Mouse (Mus musculus) midbrain, embryonic 15.5 days (tissue): Measurements from ENCODE around the gene Mon1b. TPM values are rescaled to one million over a fixed set of nuclear protein-coding genes. Genes with fewer than 3 reads are reported as not detected.

Experiments
- ATAC-seq: fragments of 200-750 bp; cut with Nextera tagmentation; replicated peaks from 2 replicates; pipeline ENCODE4 v1.8.0; 2017; ENCODE audit warnings: moderate TSS enrichment
- H3K27ac ChIP-seq: fragments of 300-500 bp; sonication (generic); 2 replicates; pipeline ENCODE4 v1.5.1; 2015; ENCODE audit warnings: mild to moderate bottlenecking, inconsistent platforms
- H3K27me3 ChIP-seq: fragments of 300-500 bp; sonication (generic); replicated peaks from 2 replicates; pipeline ENCODE4 v1.6.1; 2015; ENCODE audit warnings: inconsistent platforms
- H3K36me3 ChIP-seq: fragments of 300-500 bp; sonication (generic); replicated peaks from 2 replicates; pipeline ENCODE4 v1.6.1; 2015; ENCODE audit warnings: inconsistent platforms
- H3K4me1 ChIP-seq: fragments of 300-500 bp; sonication (generic); 2 replicates; pipeline ENCODE4 v1.6.1; 2015; ENCODE audit warnings: inconsistent platforms
- H3K4me2 ChIP-seq: fragments of 300-500 bp; sonication (generic); 2 replicates; pipeline ENCODE4 v1.6.1; 2015; ENCODE audit warnings: inconsistent platforms, mild to moderate bottlenecking, moderate library complexity
- H3K4me3 ChIP-seq: fragments of 300-500 bp; sonication (generic); 2 replicates; pipeline ENCODE4 v1.5.1; 2015; ENCODE audit warnings: mild to moderate bottlenecking, inconsistent platforms
- H3K9ac ChIP-seq: fragments of 300-500 bp; sonication (generic); 2 replicates; pipeline ENCODE4 v1.6.1; 2015; ENCODE audit warnings: mild to moderate bottlenecking, inconsistent platforms
- H3K9me3 ChIP-seq: fragments of 300-500 bp; sonication (generic); 2 replicates; pipeline ENCODE4 v1.6.1; 2016; ENCODE audit warnings: inconsistent platforms
- WGBS: fragments of 180-500 bp; shearing (Covaris S2); methylation state at CpG from one replicate; pipeline ENCODE4 v1.1.7; 2015; ENCODE audit warnings: mixed read lengths; 5-methylcytosine and 5-hydroxymethylcytosine counted together
- polyA plus RNA-seq: library from polyadenylated mRNA; unstranded; fragments of >200 nt; fragmentation: Nextera tagmentation; extraction: Ambion mirVana; gene quantifications from 2 replicates; pipeline ENCODE4 v1.2.1, GENCODE M21; 2015

Mon1b gene
- polyA plus RNA-seq = 12.6 and 13.2 TPM in 2 replicates

GRCm38 (mm10) chr8:113634670-113635591, at the start of gene Mon1b:
Mon1b (plus strand) TSS chr8:113635587.
- WGBS = under 1% methylated on average over 42 of the region's 42 CpGs

GRCm38 (mm10) chr8:113598401-113598800, 37.0 kb upstream of the Mon1b start:
- no peak for ATAC-seq

More at GRCm38 (mm10) chr8:113634670-113635591, at the start of gene Mon1b:
- no peaks in the 10 kb centered on the region for H3K27me3 ChIP-seq
- H3K4me1 ChIP-seq = peaks cover 21% of the 10 kb centered on the region
- no peaks in the 10 kb centered on the region for H3K9me3 ChIP-seq
- H3K4me3 ChIP-seq = peak within 1 kb of the TSS; percentile 67
- peaks cover 2% of the 10 kb centered on the region; the same call in 1 of the 2 replicates for H3K36me3 ChIP-seq
- ATAC-seq = peak; percentile 99
- peak within 1 kb of the TSS; percentile 90 for H3K4me2 ChIP-seq
- peak within 1 kb of the TSS; percentile 94 for H3K27ac ChIP-seq
- H3K9ac ChIP-seq = peak within 1 kb of the TSS; percentile 60

GRCm38 (mm10) chr8:113632634-113633033, 2.8 kb upstream of the Mon1b start:
- ATAC-seq = no peak
- H3K36me3 ChIP-seq = no peaks in the 10 kb centered on the region

More at GRCm38 (mm10) chr8:113598401-113598800, 37.0 kb upstream of the Mon1b start:
- H3K4me1 ChIP-seq = no peaks in the 10 kb centered on the region
- no peaks in the 10 kb centered on the region for H3K27me3 ChIP-seq
- no peak overlapping the region for H3K4me3 ChIP-seq
- no peak overlapping the region for H3K9ac ChIP-seq
- H3K9me3 ChIP-seq = no peaks in the 10 kb centered on the region
- no peak overlapping the region for H3K27ac ChIP-seq
- no peak overlapping the region for H3K4me2 ChIP-seq
- 39% methylated on average over 3 of the region's 3 CpGs for WGBS
- H3K36me3 ChIP-seq = no peaks in the 10 kb centered on the region

GRCm38 (mm10) chr8:113634161-113634560, 1.2 kb upstream of the Mon1b start:
- Histone ChIP-seq H3K9me3 (no peaks in the 10 kb centered on the region), H3K4me3 (peak overlapping the region; percentile 67), H3K9ac (peak overlapping the region; percentile 39), H3K4me2 (peak overlapping the region; percentile 66), H3K27ac (peak overlapping the region; percentile 94; the same call in 1 of the 2 replicates), H3K36me3 (peaks cover 2% of the 10 kb centered on the region; the same call in 1 of the 2 replicates), H3K27me3 (no peaks in the 10 kb centered on the region), H3K4me1 (peaks cover 21% of the 10 kb centered on the region)
- ATAC-seq = no peak
- 32% methylated on average over 12 of the region's 12 CpGs for WGBS

More at GRCm38 (mm10) chr8:113632634-113633033, 2.8 kb upstream of the Mon1b start:
- 6% methylated on average over 3 of the region's 3 CpGs for WGBS
- Histone ChIP-seq H3K27me3 (no peaks in the 10 kb centered on the region), H3K9ac (no peak overlapping the region), H3K4me3 (no peak overlapping the region), H3K27ac (no peak overlapping the region), H3K4me1 (peaks cover 21% of the 10 kb centered on the region), H3K4me2 (no peak overlapping the region), H3K9me3 (no peaks in the 10 kb centered on the region)

- Histone ChIP-seq H3K9me3 (no peaks in the 10 kb centered on the region), H3K4me1 (peaks cover 21% of the 10 kb centered on the region), H3K4me3 (peak overlapping the region; percentile 67), H3K4me2 (peak overlapping the region; percentile 90), H3K36me3 (peaks cover 2% of the 10 kb centered on the region; the same call in 1 of the 2 replicates), H3K27me3 (no peaks in the 10 kb centered on the region), H3K27ac (peak overlapping the region; percentile 94), H3K9ac (peak overlapping the region; percentile 60)
- WGBS = under 1% methylated on average over 44 of the region's 44 CpGs
- ATAC-seq = peak; percentile 79
Observed at GRCm38 (mm10) chr8:113635592-113636279, 349 bp downstream of the Mon1b start.

GRCm38 (mm10) chr8:113636280-113636628, 867 bp downstream of the Mon1b start:
- peak overlapping the region; percentile 60 for H3K9ac ChIP-seq
- WGBS = 38% methylated on average over 5 of the region's 5 CpGs
- H3K36me3 ChIP-seq = peaks cover 2% of the 10 kb centered on the region; the same call in 1 of the 2 replicates
- no peak for ATAC-seq
- H3K27ac ChIP-seq = 0 out of 2 replicates have a peak overlapping the region, but pooled peaks have one; percentile 94
- peaks cover 21% of the 10 kb centered on the region for H3K4me1 ChIP-seq
- H3K27me3 ChIP-seq = no peaks in the 10 kb centered on the region
- H3K4me3 ChIP-seq = peak overlapping the region; percentile 67
- H3K9me3 ChIP-seq = no peaks in the 10 kb centered on the region
- H3K4me2 ChIP-seq = peak overlapping the region; percentile 90

- Histone ChIP-seq H3K9ac (no peak overlapping the region), H3K4me1 (peaks cover 15% of the 10 kb centered on the region), H3K9me3 (no peaks in the 10 kb centered on the region), H3K4me3 (no peak overlapping the region), H3K36me3 (peaks cover 2% of the 10 kb centered on the region; the same call in 1 of the 2 replicates), H3K27ac (no peak overlapping the region), H3K27me3 (no peaks in the 10 kb centered on the region), H3K4me2 (no peak overlapping the region)
- 89% methylated on average over 8 of the region's 8 CpGs for WGBS
- ATAC-seq = no peak
Observed at GRCm38 (mm10) chr8:113640357-113640756, 5.0 kb downstream of the Mon1b start.

GRCm38 (mm10) chr8:113642926-113643325, 7.5 kb downstream of the Mon1b start, which contains the start of gene Syce1l:
Syce1l (plus strand) TSS chr8:113643213.
- no peak within 1 kb of the TSS for H3K4me3 ChIP-seq
- no peak for ATAC-seq
- H3K9ac ChIP-seq = no peak within 1 kb of the TSS
- H3K4me2 ChIP-seq = no peak within 1 kb of the TSS
- H3K27me3 ChIP-seq = no peaks in the 10 kb centered on the region
- no peaks in the 10 kb centered on the region for H3K4me1 ChIP-seq
- no peaks in the 10 kb centered on the region for H3K9me3 ChIP-seq
- WGBS = 96% methylated on average over 16 of the region's 16 CpGs
- H3K36me3 ChIP-seq = peaks cover 2% of the 10 kb centered on the region; the same call in 1 of the 2 replicates
- H3K27ac ChIP-seq = no peak within 1 kb of the TSS

- no peak overlapping the region for H3K4me3 ChIP-seq
- no peak overlapping the region for H3K4me2 ChIP-seq
- H3K27ac ChIP-seq = no peak overlapping the region
- H3K27me3 ChIP-seq = no peaks in the 10 kb centered on the region
- no peaks in the 10 kb centered on the region; the same call in 1 of the 2 replicates for H3K36me3 ChIP-seq
- no peaks in the 10 kb centered on the region for H3K4me1 ChIP-seq
- 89% methylated on average over 8 of the region's 8 CpGs for WGBS
- no peak for ATAC-seq
- no peak overlapping the region for H3K9ac ChIP-seq
- no peaks in the 10 kb centered on the region for H3K9me3 ChIP-seq
Observed at GRCm38 (mm10) chr8:113643479-113644210, 8.3 kb downstream of the Mon1b start.

GRCm38 (mm10) chr8:113645220-113645619, 9.8 kb downstream of the Mon1b start:
- ATAC-seq = no peak
- Histone ChIP-seq H3K9me3 (no peaks in the 10 kb centered on the region), H3K4me2 (no peak overlapping the region), H3K9ac (no peak overlapping the region), H3K36me3 (no peaks in the 10 kb centered on the region), H3K4me1 (no peaks in the 10 kb centered on the region), H3K27ac (no peak overlapping the region), H3K27me3 (no peaks in the 10 kb centered on the region), H3K4me3 (no peak overlapping the region)
- WGBS = 78% methylated on average over 5 of the region's 5 CpGs

- H3K4me3 ChIP-seq = no peak overlapping the region
- H3K9me3 ChIP-seq = no peaks in the 10 kb centered on the region
- H3K36me3 ChIP-seq = no peaks in the 10 kb centered on the region
- no peak overlapping the region for H3K4me2 ChIP-seq
- no peak overlapping the region for H3K27ac ChIP-seq
- no peaks in the 10 kb centered on the region for H3K27me3 ChIP-seq
- ATAC-seq = no peak
- 87% methylated on average over 12 of the region's 12 CpGs for WGBS
- H3K4me1 ChIP-seq = no peaks in the 10 kb centered on the region
- H3K9ac ChIP-seq = no peak overlapping the region
Observed at GRCm38 (mm10) chr8:113652450-113652849, 17.1 kb downstream of the Mon1b start.
